Mouse (Mus musculus): ENCODE results near the gene Cracr2b.

- TF ChIP-seq CTCF (conservative IDR thresholded peaks at IDR 0.05; ENCODE audit: insufficient read depth, insufficient read length, low read depth, low read length) (peak; percentile 81), POLR2A (IDR thresholded peaks at IDR 0.05; ENCODE audit: low read depth, low read length) (no peak)
Observed at GRCm38 (mm10) chr7:141440613-141441012, 20.3 kb upstream of the Cracr2b start.

Data from kidney, adult 2 months (tissue).